Mouse (Mus musculus): ENCODE measurements at regions not wholly inside any gene's neighbourhood (a gene's known extent, or its start where the extent isn't known, plus 50 kb on each side); places are given as distances from the start of the nearest gene placed in this dataset.

- TF ChIP-seq POLR2A (IDR thresholded peaks at IDR 0.05; ENCODE audit: borderline replicate concordance, low read depth, low read length): no peak
- no peak for TF ChIP-seq CTCF (IDR thresholded peaks at IDR 0.05; ENCODE audit: low read depth, low read length)
Measured at GRCm38 (mm10) chr10:118749756-118750155, 120.3 kb downstream of the Dyrk2 start.
